Mouse (Mus musculus): ENCODE results near the gene Ncoa7. TPM values are rescaled to one million over a fixed set of nuclear protein-coding genes. Genes with fewer than 3 reads are reported as not detected.
"Not testable (repeated sequence)": the region's sequence is repeated elsewhere in the genome, so short reads cannot be mapped to it uniquely, and the experiment has no call there.

Ncoa7 gene
- polyA plus RNA-seq, 1 experiment from 2014 or later = 19.1 TPM

DNA sequence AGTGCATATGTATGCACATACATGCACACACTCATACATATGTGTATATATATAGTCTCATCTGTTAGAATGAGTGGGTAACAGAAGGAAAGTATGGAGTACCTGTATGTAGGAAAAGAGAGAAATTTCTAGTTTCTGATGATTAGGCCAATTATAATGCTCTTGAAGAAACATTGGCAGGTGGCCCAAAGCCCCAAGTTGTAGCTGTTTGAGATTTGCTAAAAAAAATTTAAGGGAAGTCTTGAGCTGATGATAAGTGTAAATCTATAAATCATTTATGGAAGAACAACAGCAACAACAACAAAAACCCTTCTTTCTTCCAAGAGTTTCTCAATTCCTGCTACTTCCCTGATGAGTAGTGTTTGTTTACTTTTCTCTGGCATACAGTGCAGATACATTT, 173.1 kb downstream of the Ncoa7 start:
- Histone ChIP-seq H3K4me3 (ENCODE audit: low read length) (no peak overlapping the region), H3K9me3 (ENCODE audit: control insufficient read depth, low read length) (no peaks in the 10 kb centered on the region), H3K27me3 (ENCODE audit: control insufficient read depth, insufficient read depth, low read length) (no peaks in the 10 kb centered on the region), H3K27ac (ENCODE audit: low read depth, low read length) (no peak overlapping the region), H3K4me2 (replicated peaks; ENCODE audit: low read depth, low read length) (no peak overlapping the region), H3K4me1 (ENCODE audit: control insufficient read depth, insufficient read depth, low read length) (no peaks in the 10 kb centered on the region), H3K9ac (ENCODE audit: low read depth, low read length) (no peak overlapping the region), H3K36me3 (ENCODE audit: control insufficient read depth, insufficient read depth, low read length) (no peaks in the 10 kb centered on the region)
- ATAC-seq (ENCODE audit: low FRiP score, low TSS enrichment) = no peak

DNA sequence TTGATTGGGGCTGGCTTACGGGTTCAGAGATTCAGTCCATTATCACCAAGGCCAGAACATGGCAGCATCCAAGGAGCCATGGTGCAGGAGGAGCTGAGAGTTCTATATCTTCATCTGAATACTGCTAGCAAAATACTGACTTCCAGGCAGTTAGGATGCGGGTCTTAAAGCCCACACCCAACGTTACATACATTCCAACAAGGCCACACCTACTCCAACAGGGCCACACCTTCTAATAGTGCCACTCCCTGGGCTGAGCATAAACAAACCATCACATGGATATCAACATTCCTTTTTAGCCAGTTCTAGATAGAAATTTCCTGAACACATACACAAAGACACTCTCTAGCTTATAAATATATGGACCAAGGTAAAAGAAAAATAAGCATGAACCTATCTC, 173.6 kb downstream of the Ncoa7 start, which contains the start of gene Hint3:
Gene Hint3 (minus strand): TSS at position 120 of the 400 bp plus-strand sequence.
- Histone ChIP-seq H3K9me3 (ENCODE audit: control insufficient read depth, low read length) (no peaks in the 10 kb centered on the region), H3K9ac (ENCODE audit: low read depth, low read length) (no peak within 1 kb of the TSS), H3K27ac (ENCODE audit: low read depth, low read length) (no peak within 1 kb of the TSS), H3K4me2 (replicated peaks; ENCODE audit: low read depth, low read length) (no peak within 1 kb of the TSS), H3K36me3 (ENCODE audit: control insufficient read depth, insufficient read depth, low read length) (no peaks in the 10 kb centered on the region), H3K27me3 (ENCODE audit: control insufficient read depth, insufficient read depth, low read length) (no peaks in the 10 kb centered on the region), H3K4me1 (ENCODE audit: control insufficient read depth, insufficient read depth, low read length) (no peaks in the 10 kb centered on the region), H3K4me3 (ENCODE audit: low read length) (no peak within 1 kb of the TSS)
- no peak for ATAC-seq (ENCODE audit: low FRiP score, low TSS enrichment)
- WGBS = 93% methylated on average over 3 of the region's 3 CpGs

DNA sequence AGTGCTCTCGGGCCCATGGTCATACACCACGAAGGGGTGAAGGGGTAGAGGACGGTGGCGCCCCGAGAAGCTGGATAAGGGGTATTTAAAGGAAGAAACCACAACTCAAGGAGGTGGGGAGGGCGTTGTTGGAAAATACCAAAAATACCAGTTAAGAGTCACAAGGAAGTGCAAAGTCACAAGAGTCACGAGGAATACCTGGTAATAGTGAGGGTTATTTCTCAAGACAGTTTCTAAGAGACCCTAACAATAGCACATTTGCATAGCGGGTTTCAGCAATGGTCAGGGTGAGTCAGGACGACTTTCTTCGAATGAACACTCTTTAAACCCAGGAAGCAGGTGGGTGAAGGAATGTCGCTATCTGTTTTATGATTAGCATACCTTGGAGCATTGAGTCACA, 174.7 kb downstream of the Ncoa7 start:
- not testable (repeated sequence) for ATAC-seq (ENCODE audit: low FRiP score, low TSS enrichment); H3K9ac ChIP-seq (ENCODE audit: low read depth, low read length); H3K4me3 ChIP-seq (ENCODE audit: low read length); H3K9me3 ChIP-seq (ENCODE audit: control insufficient read depth, low read length); H3K27me3 ChIP-seq (ENCODE audit: control insufficient read depth, insufficient read depth, low read length); H3K4me1 ChIP-seq (ENCODE audit: control insufficient read depth, insufficient read depth, low read length); H3K36me3 ChIP-seq (ENCODE audit: control insufficient read depth, insufficient read depth, low read length); H3K4me2 ChIP-seq (replicated peaks; ENCODE audit: low read depth, low read length); H3K27ac ChIP-seq (ENCODE audit: low read depth, low read length)
- WGBS = 92% methylated on average over 11 of the region's 11 CpGs

- Histone ChIP-seq H3K4me3 (ENCODE audit: low read length) (no peak overlapping the region), H3K4me2 (replicated peaks; ENCODE audit: low read depth, low read length) (no peak overlapping the region), H3K4me1 (ENCODE audit: control insufficient read depth, insufficient read depth, low read length) (no peaks in the 10 kb centered on the region), H3K9me3 (ENCODE audit: control insufficient read depth, low read length) (no peaks in the 10 kb centered on the region), H3K27me3 (ENCODE audit: control insufficient read depth, insufficient read depth, low read length) (no peaks in the 10 kb centered on the region), H3K9ac (ENCODE audit: low read depth, low read length) (no peak overlapping the region), H3K27ac (ENCODE audit: low read depth, low read length) (no peak overlapping the region), H3K36me3 (ENCODE audit: control insufficient read depth, insufficient read depth, low read length) (no peaks in the 10 kb centered on the region)
- WGBS = 39% methylated on average over 1 of the region's 1 CpGs
- ATAC-seq (ENCODE audit: low FRiP score, low TSS enrichment) = no peak
These were observed 175.6 kb downstream of the Ncoa7 start for GRCm38 (mm10) chr10:30627548-30627947.

- H3K4me2 ChIP-seq (replicated peaks; ENCODE audit: low read depth, low read length) = no peak overlapping the region
- no peak overlapping the region for H3K4me3 ChIP-seq (ENCODE audit: low read length)
- 71% methylated on average over 5 of the region's 5 CpGs for WGBS
These were observed 178.7 kb downstream of the Ncoa7 start for GRCm38 (mm10) chr10:30624161-30625019.

GRCm38 (mm10) chr10:30622928-30623327, 180.2 kb downstream of the Ncoa7 start:
- Histone ChIP-seq H3K4me1 (ENCODE audit: control insufficient read depth, insufficient read depth, low read length) (no peaks in the 10 kb centered on the region), H3K27ac (ENCODE audit: low read depth, low read length) (no peak overlapping the region), H3K9ac (ENCODE audit: low read depth, low read length) (no peak overlapping the region), H3K36me3 (ENCODE audit: control insufficient read depth, insufficient read depth, low read length) (no peaks in the 10 kb centered on the region), H3K4me3 (ENCODE audit: low read length) (no peak overlapping the region), H3K27me3 (ENCODE audit: control insufficient read depth, insufficient read depth, low read length) (no peaks in the 10 kb centered on the region), H3K4me2 (replicated peaks; ENCODE audit: low read depth, low read length) (no peak overlapping the region), H3K9me3 (ENCODE audit: control insufficient read depth, low read length) (no peaks in the 10 kb centered on the region)
- ATAC-seq (ENCODE audit: low FRiP score, low TSS enrichment) = no peak

More at GRCm38 (mm10) chr10:30624161-30625019, 178.7 kb downstream of the Ncoa7 start:
- no peaks in the 10 kb centered on the region for H3K36me3 ChIP-seq (ENCODE audit: control insufficient read depth, insufficient read depth, low read length)
- H3K27ac ChIP-seq (ENCODE audit: low read depth, low read length) = no peak overlapping the region
- no peaks in the 10 kb centered on the region for H3K27me3 ChIP-seq (ENCODE audit: control insufficient read depth, insufficient read depth, low read length)
- no peak for ATAC-seq (ENCODE audit: low FRiP score, low TSS enrichment)
- H3K9me3 ChIP-seq (ENCODE audit: control insufficient read depth, low read length) = no peaks in the 10 kb centered on the region
- H3K4me1 ChIP-seq (ENCODE audit: control insufficient read depth, insufficient read depth, low read length) = no peaks in the 10 kb centered on the region
- H3K9ac ChIP-seq (ENCODE audit: low read depth, low read length) = no peak overlapping the region

DNA sequence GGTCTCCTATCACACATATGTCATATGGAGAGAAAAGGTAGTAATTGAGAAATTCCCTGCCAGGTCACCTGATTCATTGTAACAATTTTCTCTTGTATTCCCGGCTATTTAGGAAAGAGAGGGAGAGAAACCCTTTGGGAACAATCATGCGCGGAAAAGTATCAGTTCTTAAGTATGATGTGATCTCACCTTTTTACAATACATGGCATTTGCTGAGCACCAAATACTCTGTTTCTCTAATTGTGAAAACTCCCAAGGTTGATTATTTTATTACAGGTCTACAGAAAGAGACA, 184.3 kb downstream of the Ncoa7 start:
- Histone ChIP-seq H3K4me1 (ENCODE audit: control insufficient read depth, insufficient read depth, low read length) (no peaks in the 10 kb centered on the region), H3K9me3 (ENCODE audit: control insufficient read depth, low read length) (no peaks in the 10 kb centered on the region), H3K4me2 (replicated peaks; ENCODE audit: low read depth, low read length) (peak overlapping the region; percentile 46), H3K27me3 (ENCODE audit: control insufficient read depth, insufficient read depth, low read length) (no peaks in the 10 kb centered on the region), H3K4me3 (ENCODE audit: low read length) (peak overlapping the region; percentile 54), H3K36me3 (ENCODE audit: control insufficient read depth, insufficient read depth, low read length) (no peaks in the 10 kb centered on the region), H3K27ac (ENCODE audit: low read depth, low read length) (no peak overlapping the region; the same call in 1 of the 2 replicates), H3K9ac (ENCODE audit: low read depth, low read length) (peak overlapping the region; percentile 57; the same call in 1 of the 2 replicates)
- ATAC-seq (ENCODE audit: low FRiP score, low TSS enrichment) = no peak
- 46% methylated on average over 3 of the region's 3 CpGs for whole genome bisulfite sequencing

DNA sequence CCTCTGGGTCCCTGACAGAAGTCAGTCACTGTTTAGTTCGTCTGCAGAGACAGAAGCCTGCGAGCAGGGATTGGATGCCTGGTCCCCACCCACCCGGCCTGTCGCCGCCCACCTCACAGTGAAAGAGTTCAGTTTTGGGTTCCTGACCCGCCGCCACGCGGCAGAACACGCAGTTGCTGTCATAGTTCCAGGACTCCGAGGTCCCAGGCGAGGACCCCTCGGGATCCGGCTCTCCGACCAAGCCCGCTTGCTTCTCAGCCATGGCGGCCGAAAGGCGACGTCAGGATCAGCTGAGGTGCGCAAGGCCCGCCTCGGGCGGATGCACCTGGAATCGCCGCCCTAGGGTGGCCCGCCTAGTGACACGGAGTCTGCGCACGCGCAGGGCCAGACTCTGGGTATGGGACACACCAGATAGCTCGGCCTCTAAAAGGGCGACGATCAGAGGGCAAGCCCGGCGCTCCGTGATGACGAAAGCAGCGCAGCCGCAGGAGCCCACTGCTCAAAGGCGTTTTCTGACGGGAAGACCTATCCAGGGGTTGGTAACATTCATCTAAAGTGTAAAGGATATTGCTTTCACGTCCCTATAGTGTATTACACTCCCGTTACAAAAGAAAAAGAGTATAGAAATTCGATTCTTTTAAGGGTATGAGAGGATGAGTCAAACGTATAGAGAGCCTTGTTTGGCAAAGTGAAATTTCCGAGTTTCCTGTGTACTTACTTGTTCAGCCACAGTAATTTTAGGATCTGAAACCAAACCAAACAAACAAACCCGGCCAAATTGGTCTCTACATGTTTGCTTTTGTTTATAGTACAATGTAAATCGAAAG, 184.8 kb downstream of the Ncoa7 start:
- Histone ChIP-seq H3K9me3 (ENCODE audit: control insufficient read depth, low read length) (no peaks in the 10 kb centered on the region), H3K4me2 (replicated peaks; ENCODE audit: low read depth, low read length) (peak overlapping the region; percentile 46), H3K27ac (ENCODE audit: low read depth, low read length) (peak overlapping the region; percentile 87), H3K4me3 (ENCODE audit: low read length) (peak overlapping the region; percentile 54), H3K36me3 (ENCODE audit: control insufficient read depth, insufficient read depth, low read length) (no peaks in the 10 kb centered on the region), H3K4me1 (ENCODE audit: control insufficient read depth, insufficient read depth, low read length) (no peaks in the 10 kb centered on the region), H3K9ac (ENCODE audit: low read depth, low read length) (peak overlapping the region; percentile 57), H3K27me3 (ENCODE audit: control insufficient read depth, insufficient read depth, low read length) (no peaks in the 10 kb centered on the region)
- WGBS = 2% methylated on average over 49 of the region's 49 CpGs
- ATAC-seq (ENCODE audit: low FRiP score, low TSS enrichment) = peak; percentile 100

DNA sequence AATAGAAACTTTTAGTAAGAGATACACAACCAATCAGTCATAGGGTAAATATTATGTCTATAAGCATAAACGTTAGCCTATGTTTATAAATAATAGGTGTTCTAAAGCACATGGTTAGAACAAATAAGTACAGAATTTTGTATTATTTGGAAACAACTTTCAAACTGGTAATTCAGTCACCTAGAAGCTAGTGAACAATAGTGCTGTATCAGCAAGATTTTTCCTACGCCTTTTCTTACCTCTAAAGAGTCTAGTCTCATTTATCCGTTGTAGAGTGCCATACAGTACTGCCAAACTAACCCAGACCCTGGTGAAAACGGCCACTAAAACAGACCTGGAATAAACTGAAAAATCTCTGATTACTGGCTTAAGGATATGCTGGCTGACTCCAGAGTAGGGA, 190.1 kb downstream of the Ncoa7 start:
- 86% methylated on average over 4 of the region's 4 CpGs for WGBS
- no peak for ATAC-seq (ENCODE audit: low FRiP score, low TSS enrichment)
- H3K9ac ChIP-seq (ENCODE audit: low read depth, low read length) = no peak overlapping the region
- H3K9me3 ChIP-seq (ENCODE audit: control insufficient read depth, low read length) = no peaks in the 10 kb centered on the region
- 0 out of 2 replicates have a peak, but pooled peaks cover 2% of the 10 kb centered on the region for H3K36me3 ChIP-seq (ENCODE audit: control insufficient read depth, insufficient read depth, low read length)
- no peak overlapping the region for H3K4me3 ChIP-seq (ENCODE audit: low read length)
- H3K4me2 ChIP-seq (replicated peaks; ENCODE audit: low read depth, low read length) = no peak overlapping the region
- H3K27me3 ChIP-seq (ENCODE audit: control insufficient read depth, insufficient read depth, low read length) = no peaks in the 10 kb centered on the region
- no peaks in the 10 kb centered on the region for H3K4me1 ChIP-seq (ENCODE audit: control insufficient read depth, insufficient read depth, low read length)
- no peak overlapping the region for H3K27ac ChIP-seq (ENCODE audit: low read depth, low read length)

Data from kidney, embryonic 14.5 days (tissue).